Mouse (Mus musculus): ENCODE results near the gene Dnah11. TPM values are rescaled to one million over a fixed set of nuclear protein-coding genes. Genes with fewer than 3 reads are reported as not detected.

Dnah11 gene
- polyA plus RNA-seq, 1 experiment from 2014 or later: 0.18 TPM

GRCm38 (mm10) chr12:117853316-117853715, 345.5 kb downstream of the Dnah11 start:
- no peak overlapping the region for H3K27ac ChIP-seq (replicated peaks)
- H3K27me3 ChIP-seq (replicated peaks): no peaks in the 10 kb centered on the region
- ATAC-seq (ENCODE audit: low FRiP score): peak; percentile 59; the same call in 1 of the 2 replicates
- no peaks in the 10 kb centered on the region for H3K36me3 ChIP-seq
- 22% methylated on average over 6 of the region's 6 CpGs for WGBS
- no peak overlapping the region for H3K4me2 ChIP-seq
- H3K4me1 ChIP-seq: no peaks in the 10 kb centered on the region
- no peaks in the 10 kb centered on the region for H3K9me3 ChIP-seq (replicated peaks)
- no peak overlapping the region for H3K9ac ChIP-seq (replicated peaks)
- no peak overlapping the region for H3K4me3 ChIP-seq (replicated peaks)

GRCm38 (mm10) chr12:117850472-117850871, 348.4 kb downstream of the Dnah11 start:
- no peaks in the 10 kb centered on the region for H3K9me3 ChIP-seq (replicated peaks)
- H3K4me3 ChIP-seq (replicated peaks): no peak overlapping the region
- ATAC-seq (ENCODE audit: low FRiP score): no peak
- 19% methylated on average over 10 of the region's 10 CpGs for WGBS
- H3K27ac ChIP-seq (replicated peaks): no peak overlapping the region
- H3K27me3 ChIP-seq (replicated peaks): 0 out of 2 replicates have a peak, but pooled peaks cover 3% of the 10 kb centered on the region
- no peaks in the 10 kb centered on the region for H3K4me1 ChIP-seq
- no peak overlapping the region for H3K9ac ChIP-seq (replicated peaks)
- no peaks in the 10 kb centered on the region for H3K36me3 ChIP-seq
- no peak overlapping the region for H3K4me2 ChIP-seq

DNA sequence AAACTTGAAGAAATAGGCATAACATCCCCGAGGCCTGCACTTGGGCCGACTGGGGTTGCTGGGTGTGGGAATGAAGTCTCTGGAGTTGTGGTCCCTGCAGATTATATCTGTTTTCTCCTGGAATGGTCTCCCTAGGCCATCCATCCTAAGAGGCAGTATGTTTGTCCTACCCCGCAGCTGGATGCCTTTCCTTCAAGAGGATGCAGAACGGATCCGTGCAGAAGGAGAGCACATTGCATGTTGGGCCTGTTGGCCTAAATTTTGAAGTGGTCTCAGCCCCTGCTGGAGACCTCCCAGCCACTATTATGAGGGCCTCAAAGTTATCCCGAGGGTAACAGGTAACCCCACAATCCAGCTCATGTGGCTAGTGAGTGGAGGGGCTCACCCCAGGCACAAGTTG, 350.2 kb downstream of the Dnah11 start:
- no peak for ATAC-seq (ENCODE audit: low FRiP score)
- no peak overlapping the region for H3K9ac ChIP-seq (replicated peaks)
- H3K27me3 ChIP-seq (replicated peaks): peaks cover 10% of the 10 kb centered on the region; the same call in 1 of the 2 replicates
- no peaks in the 10 kb centered on the region for H3K9me3 ChIP-seq (replicated peaks)
- H3K27ac ChIP-seq (replicated peaks): no peak overlapping the region
- no peaks in the 10 kb centered on the region for H3K36me3 ChIP-seq
- H3K4me3 ChIP-seq (replicated peaks): no peak overlapping the region
- H3K4me1 ChIP-seq: peaks cover 3% of the 10 kb centered on the region; the same call in 1 of the 2 replicates
- no peak overlapping the region for H3K4me2 ChIP-seq
- 94% methylated on average over 6 of the region's 6 CpGs for WGBS

- H3K27me3 ChIP-seq (replicated peaks): peaks cover 24% of the 10 kb centered on the region
- H3K9ac ChIP-seq (replicated peaks): no peak overlapping the region
- H3K4me3 ChIP-seq (replicated peaks): no peak overlapping the region
- H3K4me2 ChIP-seq: peak overlapping the region; percentile 98
- WGBS: 36% methylated on average over 2 of the region's 2 CpGs
- peaks cover 6% of the 10 kb centered on the region; the same call in 1 of the 2 replicates for H3K4me1 ChIP-seq
- H3K27ac ChIP-seq (replicated peaks): no peak overlapping the region
- no peaks in the 10 kb centered on the region for H3K9me3 ChIP-seq (replicated peaks)
- ATAC-seq (ENCODE audit: low FRiP score): no peak
- no peaks in the 10 kb centered on the region for H3K36me3 ChIP-seq
Observed at GRCm38 (mm10) chr12:117844917-117845316, 353.9 kb downstream of the Dnah11 start.

GRCm38 (mm10) chr12:117844075-117844408, 354.8 kb downstream of the Dnah11 start:
- 0% methylated on average over 15 of the region's 15 CpGs for WGBS
- no peak for ATAC-seq (ENCODE audit: low FRiP score)
- Histone ChIP-seq H3K4me3 (replicated peaks) (peak overlapping the region; percentile 72), H3K4me1 (peaks cover 6% of the 10 kb centered on the region; the same call in 1 of the 2 replicates), H3K9me3 (replicated peaks) (no peaks in the 10 kb centered on the region), H3K27me3 (replicated peaks) (peaks cover 24% of the 10 kb centered on the region), H3K9ac (replicated peaks) (peak overlapping the region; percentile 74), H3K4me2 (peak overlapping the region; percentile 98), H3K27ac (replicated peaks) (no peak overlapping the region), H3K36me3 (no peaks in the 10 kb centered on the region)

DNA sequence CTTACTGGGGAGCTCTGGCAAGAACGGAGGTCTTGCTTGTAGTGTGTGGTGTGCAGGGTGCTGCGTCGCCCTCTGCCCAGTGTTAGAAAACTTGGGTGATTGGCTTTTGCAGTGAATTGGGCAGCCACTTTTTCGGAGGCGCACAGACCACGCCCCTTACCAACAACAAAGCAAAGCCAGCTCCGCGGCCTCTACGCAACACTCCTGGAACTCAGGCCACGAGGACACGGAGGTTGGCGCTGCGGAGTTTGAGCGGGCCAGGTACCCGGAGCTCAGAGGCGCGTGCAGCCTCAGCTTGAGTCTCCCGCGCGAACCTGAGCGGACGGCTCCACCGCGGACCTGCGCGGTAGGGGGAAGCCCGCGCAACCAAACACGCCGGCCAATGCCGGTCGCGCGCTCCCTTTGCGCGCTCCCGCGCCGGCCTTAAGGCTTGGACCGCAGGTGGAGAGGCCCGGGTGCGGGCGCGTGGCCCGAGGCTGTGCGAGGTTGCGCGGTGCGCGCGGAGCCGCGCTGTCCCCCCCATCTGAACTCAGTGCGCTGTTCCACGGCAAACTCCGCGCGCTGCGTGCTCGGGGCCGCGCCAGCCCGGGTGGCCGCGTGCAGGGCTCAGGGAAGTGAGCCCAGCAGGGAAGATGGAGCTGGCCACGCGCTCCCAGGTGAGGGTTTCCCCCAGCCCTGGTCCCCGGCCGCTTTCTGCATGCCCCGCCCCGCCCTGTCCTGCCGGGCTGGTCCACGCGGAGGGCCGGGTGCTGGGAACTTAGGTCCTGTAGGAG, 355.4 kb downstream of the Dnah11 start:
- peak; percentile 98 for ATAC-seq (ENCODE audit: low FRiP score)
- Histone ChIP-seq H3K4me2 (peak overlapping the region; percentile 98), H3K4me1 (peaks cover 6% of the 10 kb centered on the region; the same call in 1 of the 2 replicates), H3K27me3 (replicated peaks) (peaks cover 24% of the 10 kb centered on the region), H3K9me3 (replicated peaks) (no peaks in the 10 kb centered on the region), H3K4me3 (replicated peaks) (peak overlapping the region; percentile 72), H3K27ac (replicated peaks) (no peak overlapping the region), H3K36me3 (no peaks in the 10 kb centered on the region), H3K9ac (replicated peaks) (peak overlapping the region; percentile 74)
- under 1% methylated on average over 75 of the region's 75 CpGs for WGBS

DNA sequence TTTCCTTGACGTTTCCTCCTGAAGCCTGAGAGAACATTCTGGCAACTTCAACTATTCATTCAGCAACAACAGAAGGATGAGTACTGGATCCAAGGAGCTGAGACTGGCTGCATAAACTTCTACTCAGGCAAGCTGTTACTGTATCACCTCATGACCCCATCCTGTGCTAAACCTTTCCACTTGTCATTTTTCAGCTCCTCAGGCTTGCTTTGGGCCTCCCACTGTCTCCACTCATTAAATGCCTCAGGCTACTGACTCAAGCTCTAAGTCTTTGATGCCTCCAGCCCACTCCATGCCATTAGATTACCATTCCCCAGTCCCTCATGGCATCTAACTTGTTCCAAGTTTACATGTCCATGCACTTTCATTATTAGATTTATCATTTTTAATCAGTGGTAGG, 356.2 kb downstream of the Dnah11 start:
- Histone ChIP-seq H3K4me1 (peaks cover 6% of the 10 kb centered on the region; the same call in 1 of the 2 replicates), H3K36me3 (no peaks in the 10 kb centered on the region), H3K27me3 (replicated peaks) (peaks cover 24% of the 10 kb centered on the region), H3K27ac (replicated peaks) (no peak overlapping the region), H3K4me3 (replicated peaks) (no peak overlapping the region), H3K9me3 (replicated peaks) (no peaks in the 10 kb centered on the region), H3K4me2 (no peak overlapping the region; the same call in 1 of the 2 replicates), H3K9ac (replicated peaks) (no peak overlapping the region)
- 84% methylated on average over 1 of the region's 1 CpGs for WGBS
- no peak for ATAC-seq (ENCODE audit: low FRiP score)

GRCm38 (mm10) chr12:117840705-117841104, 358.1 kb downstream of the Dnah11 start:
- Histone ChIP-seq H3K27ac (replicated peaks) (no peak overlapping the region), H3K4me1 (peaks cover 6% of the 10 kb centered on the region; the same call in 1 of the 2 replicates), H3K9ac (replicated peaks) (no peak overlapping the region), H3K27me3 (replicated peaks) (peaks cover 23% of the 10 kb centered on the region), H3K9me3 (replicated peaks) (no peaks in the 10 kb centered on the region), H3K4me3 (replicated peaks) (no peak overlapping the region), H3K4me2 (no peak overlapping the region), H3K36me3 (no peaks in the 10 kb centered on the region)
- no peak for ATAC-seq (ENCODE audit: low FRiP score)
- WGBS: 86% methylated on average over 1 of the region's 1 CpGs

- ATAC-seq (ENCODE audit: low FRiP score): no peak
- Histone ChIP-seq H3K4me2 (no peak overlapping the region), H3K9ac (replicated peaks) (no peak overlapping the region), H3K27ac (replicated peaks) (no peak overlapping the region), H3K9me3 (replicated peaks) (no peaks in the 10 kb centered on the region), H3K4me1 (no peaks in the 10 kb centered on the region), H3K4me3 (replicated peaks) (no peak overlapping the region), H3K27me3 (replicated peaks) (peaks cover 10% of the 10 kb centered on the region; the same call in 1 of the 2 replicates), H3K36me3 (no peaks in the 10 kb centered on the region)
- 90% methylated on average over 4 of the region's 4 CpGs for WGBS
Observed at GRCm38 (mm10) chr12:117837376-117837775, 361.5 kb downstream of the Dnah11 start.

DNA sequence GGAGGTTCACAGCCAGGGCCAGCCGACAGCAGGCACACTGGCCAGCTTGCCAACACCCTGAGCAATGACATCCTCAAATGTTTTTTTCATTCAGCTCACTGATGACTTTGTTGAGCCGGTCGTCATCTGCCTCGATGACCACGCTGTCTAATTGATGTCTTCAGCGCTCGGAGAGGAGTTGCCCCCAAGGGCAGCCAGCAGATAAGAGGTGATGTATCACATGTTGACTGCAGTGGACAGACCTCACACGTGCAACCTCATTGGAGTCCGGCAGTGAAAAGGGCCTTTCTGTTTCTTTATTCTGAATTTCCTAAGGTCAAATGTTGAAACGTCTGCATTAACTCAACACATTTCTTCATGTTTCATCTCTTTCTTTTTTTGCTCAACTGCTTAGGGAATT, 363.5 kb downstream of the Dnah11 start:
- no peaks in the 10 kb centered on the region for H3K4me1 ChIP-seq
- no peaks in the 10 kb centered on the region for H3K36me3 ChIP-seq
- no peaks in the 10 kb centered on the region for H3K9me3 ChIP-seq (replicated peaks)
- H3K9ac ChIP-seq (replicated peaks): no peak overlapping the region
- H3K27me3 ChIP-seq (replicated peaks): 0 out of 2 replicates have a peak, but pooled peaks cover 2% of the 10 kb centered on the region
- ATAC-seq (ENCODE audit: low FRiP score): no peak
- WGBS: 54% methylated on average over 10 of the region's 10 CpGs
- no peak overlapping the region for H3K4me3 ChIP-seq (replicated peaks)
- H3K4me2 ChIP-seq: no peak overlapping the region
- no peak overlapping the region for H3K27ac ChIP-seq (replicated peaks)

DNA sequence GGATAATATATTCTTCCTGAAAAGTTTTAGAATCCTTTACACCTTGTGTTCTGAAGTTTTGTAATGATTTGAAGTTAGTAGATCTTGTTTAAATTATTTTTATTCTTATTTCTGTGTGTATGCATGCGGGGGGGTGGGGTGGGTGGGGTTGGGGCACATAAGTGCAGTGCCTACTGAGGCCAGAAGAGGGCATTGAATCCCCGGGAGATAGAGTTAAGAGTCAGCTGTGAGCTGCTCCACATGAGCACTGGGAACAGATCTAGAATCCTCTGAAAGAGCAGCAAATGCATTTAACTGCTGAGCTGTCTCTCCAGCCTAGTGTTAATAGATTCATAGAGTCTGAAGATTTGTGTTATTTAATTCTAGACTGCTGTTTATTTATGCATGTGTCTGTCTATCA, 364.2 kb downstream of the Dnah11 start:
- Histone ChIP-seq H3K9ac (replicated peaks) (no peak overlapping the region), H3K36me3 (no peaks in the 10 kb centered on the region), H3K27me3 (replicated peaks) (no peaks in the 10 kb centered on the region), H3K4me2 (no peak overlapping the region), H3K9me3 (replicated peaks) (no peaks in the 10 kb centered on the region), H3K4me3 (replicated peaks) (no peak overlapping the region), H3K27ac (replicated peaks) (no peak overlapping the region), H3K4me1 (no peaks in the 10 kb centered on the region)
- ATAC-seq (ENCODE audit: low FRiP score): no peak
- 77% methylated on average over 2 of the region's 2 CpGs for WGBS

DNA sequence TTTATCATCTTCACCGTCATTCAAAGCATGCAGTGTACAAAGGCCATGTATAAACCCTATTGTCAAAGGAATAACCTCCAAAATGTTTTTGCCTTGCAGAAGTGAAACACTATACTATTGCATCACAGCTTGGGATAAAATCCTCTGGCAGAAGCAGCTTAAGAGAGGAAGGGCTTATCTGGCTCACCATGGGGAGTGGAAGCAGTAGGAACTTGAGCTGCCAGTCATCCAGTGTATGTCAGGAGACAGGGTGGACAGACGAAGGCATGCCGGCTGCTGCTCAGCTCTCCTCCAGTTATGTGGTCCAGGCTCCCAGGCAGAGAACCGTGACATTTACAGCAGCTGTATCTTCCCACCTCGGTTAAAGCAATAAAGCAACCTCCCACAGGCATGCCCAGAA, 366.7 kb downstream of the Dnah11 start:
- Histone ChIP-seq H3K36me3 (no peaks in the 10 kb centered on the region), H3K4me1 (no peaks in the 10 kb centered on the region), H3K9me3 (replicated peaks) (no peaks in the 10 kb centered on the region), H3K9ac (replicated peaks) (no peak overlapping the region), H3K4me3 (replicated peaks) (no peak overlapping the region), H3K27ac (replicated peaks) (no peak overlapping the region), H3K27me3 (replicated peaks) (0 out of 2 replicates have a peak, but pooled peaks cover 3% of the 10 kb centered on the region), H3K4me2 (no peak overlapping the region)
- ATAC-seq (ENCODE audit: low FRiP score): no peak
- WGBS: 37% methylated on average over 5 of the region's 5 CpGs

Measured in neural tube, embryonic 15.5 days (tissue).